14 mouse cellular contexts compared by ENCODE assay signal in genomic region chr2:28141556-28141955, GRCm38 (mm10). TPM values are rescaled to one million over a fixed set of nuclear protein-coding genes. Genes with fewer than 3 reads are reported as not detected.
DNase-seq lines count a peak whose midpoint lies in the region; ATAC-seq and TF ChIP-seq lines count a peak whose summit lies in the region.
"Had no signal": no experiment of that assay in that cellular context is flagged by ENCODE, and none has a peak within 500 bp of the region (broad histone marks: within the 10 kb centered on the region; RNA-seq: fewer than 3 reads in every experiment).

No protein-coding gene starts in this region.

- no peak overlapping the region for H3K9ac ChIP-seq in intestine, embryonic 15.5 days
- H3K9ac ChIP-seq in intestine, postnatal 0 days (ENCODE audit: low read depth, low read length) = no peak overlapping the region
- peak overlapping the region; percentile 36 for H3K9ac ChIP-seq in liver, embryonic 12.5 days
- H3K9ac ChIP-seq in stomach, embryonic 15.5 days = no peak overlapping the region

- H3K27ac ChIP-seq in intestine, embryonic 15.5 days = no peak overlapping the region
- no peak overlapping the region for H3K27ac ChIP-seq in intestine, postnatal 0 days (ENCODE audit: low read depth, low read length)
- H3K27ac ChIP-seq in liver, embryonic 12.5 days = peak overlapping the region; percentile 77
- no peak overlapping the region for H3K27ac ChIP-seq in stomach, embryonic 15.5 days
- H3K27ac ChIP-seq: heart, adult 2 months had no signal

- no peak for TF ChIP-seq CTCF in intestine, postnatal 0 days (IDR thresholded peaks at IDR 0.05; ENCODE audit: low read depth)

- intact Hi-C loops in gastrocnemius, postnatal 14 days (cut with DNase I; ENCODE audit: low total_unique reads) = no loop called here

- no peaks in the 10 kb centered on the region for H3K9me3 ChIP-seq in intestine, embryonic 15.5 days
- no peaks in the 10 kb centered on the region for H3K9me3 ChIP-seq in intestine, postnatal 0 days (ENCODE audit: control insufficient read depth)
- no peaks in the 10 kb centered on the region for H3K9me3 ChIP-seq in liver, embryonic 12.5 days (replicated peaks)
- H3K9me3 ChIP-seq in stomach, embryonic 15.5 days = no peaks in the 10 kb centered on the region

- H3K27me3 ChIP-seq in intestine, embryonic 15.5 days (replicated peaks) = no peaks in the 10 kb centered on the region
- H3K27me3 ChIP-seq in intestine, postnatal 0 days (replicated peaks; ENCODE audit: control insufficient read depth, insufficient read depth, low read length) = no peaks in the 10 kb centered on the region
- H3K27me3 ChIP-seq in liver, embryonic 12.5 days (replicated peaks) = peaks cover 41% of the 10 kb centered on the region
- no peaks in the 10 kb centered on the region for H3K27me3 ChIP-seq in stomach, embryonic 15.5 days (replicated peaks)

- no peak overlapping the region for H3K4me3 ChIP-seq in intestine, embryonic 15.5 days (replicated peaks)
- H3K4me3 ChIP-seq in intestine, postnatal 0 days (ENCODE audit: low read depth, low read length) = no peak overlapping the region
- H3K4me3 ChIP-seq in liver, embryonic 12.5 days = no peak overlapping the region
- no peak overlapping the region for H3K4me3 ChIP-seq in stomach, embryonic 15.5 days (replicated peaks)
- H3K4me3 ChIP-seq: heart, adult 2 months had no signal

- no peaks in the 10 kb centered on the region for H3K4me1 ChIP-seq in intestine, embryonic 15.5 days (replicated peaks)
- 0 out of 2 replicates have a peak, but pooled peaks cover 2% of the 10 kb centered on the region for H3K4me1 ChIP-seq in intestine, postnatal 0 days (replicated peaks; ENCODE audit: control insufficient read depth, insufficient read depth, low read length)
- peaks cover 49% of the 10 kb centered on the region for H3K4me1 ChIP-seq in liver, embryonic 12.5 days
- peaks cover 13% of the 10 kb centered on the region for H3K4me1 ChIP-seq in stomach, embryonic 15.5 days

- H3K4me2 ChIP-seq in intestine, embryonic 15.5 days (replicated peaks) = no peak overlapping the region
- no peak overlapping the region for H3K4me2 ChIP-seq in intestine, postnatal 0 days (replicated peaks; ENCODE audit: low read depth)
- peak overlapping the region; percentile 58 for H3K4me2 ChIP-seq in liver, embryonic 12.5 days
- H3K4me2 ChIP-seq in stomach, embryonic 15.5 days = no peak overlapping the region

- peak; percentile 62 for ATAC-seq in intestine, embryonic 15.5 days
- no peak for ATAC-seq in intestine, postnatal 0 days
- ATAC-seq in liver, embryonic 12.5 days = peak; percentile 98
- ATAC-seq in stomach, embryonic 15.5 days (ENCODE audit: insufficient read depth, low FRiP score, low read depth) = peak; percentile 82

- H3K36me3 ChIP-seq in intestine, embryonic 15.5 days = no peaks in the 10 kb centered on the region
- H3K36me3 ChIP-seq in intestine, postnatal 0 days (ENCODE audit: control insufficient read depth, insufficient read depth) = no peaks in the 10 kb centered on the region
- no peaks in the 10 kb centered on the region for H3K36me3 ChIP-seq in liver, embryonic 12.5 days
- no peaks in the 10 kb centered on the region for H3K36me3 ChIP-seq in stomach, embryonic 15.5 days

- WGBS in intestine, embryonic 15.5 days = 38% methylated on average over 4 of the region's 4 CpGs
- 31% methylated on average over 4 of the region's 4 CpGs for WGBS in intestine, postnatal 0 days
- WGBS in liver, embryonic 12.5 days (ENCODE audit: insufficient replicate concordance) = 19% methylated on average over 4 of the region's 4 CpGs
- WGBS in stomach, embryonic 15.5 days = 41% methylated on average over 4 of the region's 4 CpGs

- peak; percentile 18 for DNase-seq in c-Kit-positive CD71-negative TER-119-negative erythroid progenitor cells, embryonic 14.5 days (ENCODE audit: low read depth)
- no peak for DNase-seq in testis, postnatal 10 days (ENCODE audit: low spot score)
- no peak for DNase-seq in gastrocnemius, postnatal 14 days
- DNase-seq: adrenal gland, adult 2 months; cerebellum, adult 9-11 months; heart, adult 2 months; kidney, adult 11 months; right cerebral cortex, adult 18-20 months had no signal

RNA-seq across cellular contexts. Expression of gene Olfm1, which starts 51.2 kb away (rescaled TPM):
- polyA plus RNA-seq in intestine, embryonic 15.5 days (2015; fragmentation: Nextera tagmentation; extraction: Ambion mirVana) = 20.1 and 21.8 TPM in 2 replicates
- polyA plus RNA-seq in intestine, postnatal 0 days (2015; fragmentation: Nextera tagmentation; extraction: Ambion mirVana) = 13.3 and 14.8 TPM in 2 replicates
- polyA plus RNA-seq in liver, embryonic 12.5 days (2016; fragmentation: Nextera tagmentation; extraction: Ambion mirVana) = 2.9 and 3.3 TPM in 2 replicates
- 21.6 and 22.2 TPM in 2 replicates for polyA plus RNA-seq in stomach, embryonic 15.5 days (2015; fragmentation: Nextera tagmentation; extraction: Ambion mirVana)
- 10 to 100 TPM in 1 of 2 experiments, 1 to 10 TPM in 1; 9.5 to 13.9 TPM for total RNA-seq in gastrocnemius, postnatal 14 days (2021)

RNA-seq across cellular contexts. Expression of gene Fcnb, which starts 56.9 kb away (rescaled TPM):
- 0.40 and 1.3 TPM in 2 replicates for polyA plus RNA-seq in intestine, embryonic 15.5 days (2015; fragmentation: Nextera tagmentation; extraction: Ambion mirVana)
- not detected in 2 replicates for polyA plus RNA-seq in intestine, postnatal 0 days (2015; fragmentation: Nextera tagmentation; extraction: Ambion mirVana)
- polyA plus RNA-seq in liver, embryonic 12.5 days (2016; fragmentation: Nextera tagmentation; extraction: Ambion mirVana) = 6.0 and 8.5 TPM in 2 replicates
- 2.4 and 3.3 TPM in 2 replicates for polyA plus RNA-seq in stomach, embryonic 15.5 days (2015; fragmentation: Nextera tagmentation; extraction: Ambion mirVana)
- total RNA-seq in gastrocnemius, postnatal 14 days (2021) = not detected
- total RNA-seq: adrenal gland, adult 2 months; heart, adult 2 months; layer of hippocampus, postnatal 25 days; liver, adult 2 months had no signal
- polyA plus RNA-seq: adrenal gland, adult 2 months; heart, adult 2 months; liver, adult 2 months had no signal
